Mouse (Mus musculus) hindbrain, embryonic 12.5 days (tissue): Measurements from ENCODE around the gene Luzp1. TPM values are rescaled to one million over a fixed set of nuclear protein-coding genes. Genes with fewer than 3 reads are reported as not detected.
A peak's percentile ranks its signal among the peaks of the same experiment; 100 is the strongest.

Experiments used
- ATAC-seq: fragments of 200-750 bp; cut with Nextera tagmentation; 2 replicates; pipeline ENCODE4 v1.8.0; 2017; ENCODE audit warnings: moderate TSS enrichment; ENCODE audit not compliant: low FRiP score
- H3K27ac ChIP-seq: fragments of 300-500 bp; sonication (generic); 2 replicates; pipeline ENCODE4 v1.5.1; 2016; ENCODE audit warnings: mild to moderate bottlenecking
- H3K27me3 ChIP-seq: fragments of 300-500 bp; sonication (generic); 2 replicates; pipeline ENCODE4 v1.6.1; 2016; ENCODE audit warnings: mild to moderate bottlenecking
- H3K36me3 ChIP-seq: fragments of 300-500 bp; sonication (generic); 2 replicates; pipeline ENCODE4 v1.6.1; 2016; ENCODE audit warnings: mild to moderate bottlenecking
- H3K4me1 ChIP-seq: fragments of 300-500 bp; sonication (generic); 2 replicates; pipeline ENCODE4 v1.6.1; 2016
- H3K4me2 ChIP-seq: fragments of 300-500 bp; sonication (generic); replicated peaks from 2 replicates; pipeline ENCODE4 v1.6.1; 2016; ENCODE audit warnings: mild to moderate bottlenecking
- H3K4me3 ChIP-seq: fragments of 300-500 bp; sonication (generic); 2 replicates; pipeline ENCODE4 v1.5.1; 2016; ENCODE audit warnings: mild to moderate bottlenecking
- H3K9ac ChIP-seq: fragments of 300-500 bp; sonication (generic); 2 replicates; pipeline ENCODE4 v1.6.1; 2016; ENCODE audit warnings: mild to moderate bottlenecking, moderate library complexity
- H3K9me3 ChIP-seq: fragments of 300-500 bp; sonication (generic); replicated peaks from 2 replicates; pipeline ENCODE4 v1.6.1; 2016; ENCODE audit warnings: mild to moderate bottlenecking
- WGBS: fragments of 180-500 bp; shearing (Covaris S2); methylation state at CpG from one replicate; pipeline ENCODE4 v1.1.7; 2016; 5-methylcytosine and 5-hydroxymethylcytosine counted together
- polyA plus RNA-seq: library from polyadenylated mRNA; unstranded; fragments of >200 nt; fragmentation: Nextera tagmentation; extraction: Ambion mirVana; gene quantifications from 2 replicates; pipeline ENCODE4 v1.2.1, GENCODE M21; 2016

The Luzp1 gene
- polyA plus RNA-seq, 1 experiment from 2014 or later = 83.1 TPM

- H3K4me2 ChIP-seq = no peak overlapping the region
- no peak overlapping the region for H3K9ac ChIP-seq
- H3K4me1 ChIP-seq = peaks cover 10% of the 10 kb centered on the region; the same call in 1 of the 2 replicates
- H3K27me3 ChIP-seq = no peaks in the 10 kb centered on the region
- H3K9me3 ChIP-seq = no peaks in the 10 kb centered on the region
- H3K36me3 ChIP-seq = no peaks in the 10 kb centered on the region
- ATAC-seq = peak; percentile 48; the same call in 1 of the 2 replicates
- no peak overlapping the region for H3K4me3 ChIP-seq
- no peak overlapping the region for H3K27ac ChIP-seq
- 22% methylated on average over 6 of the region's 6 CpGs for WGBS
These were observed 18.0 kb upstream of the Luzp1 start for GRCm38 (mm10) chr4:136451564-136451963.

- no peaks in the 10 kb centered on the region for H3K27me3 ChIP-seq
- H3K9me3 ChIP-seq = no peaks in the 10 kb centered on the region
- no peaks in the 10 kb centered on the region for H3K36me3 ChIP-seq
- no peak overlapping the region for H3K27ac ChIP-seq
- ATAC-seq = no peak
- H3K4me1 ChIP-seq = peaks cover 10% of the 10 kb centered on the region; the same call in 1 of the 2 replicates
- no peak overlapping the region for H3K9ac ChIP-seq
- no peak overlapping the region for H3K4me2 ChIP-seq
- H3K4me3 ChIP-seq = no peak overlapping the region
- 70% methylated on average over 3 of the region's 3 CpGs for WGBS
These were observed 17.3 kb upstream of the Luzp1 start for GRCm38 (mm10) chr4:136452286-136452685.

- Histone ChIP-seq H3K4me1 (peaks cover 10% of the 10 kb centered on the region; the same call in 1 of the 2 replicates), H3K4me2 (no peak overlapping the region), H3K27ac (no peak overlapping the region), H3K4me3 (no peak overlapping the region), H3K9ac (no peak overlapping the region), H3K27me3 (no peaks in the 10 kb centered on the region), H3K9me3 (no peaks in the 10 kb centered on the region), H3K36me3 (no peaks in the 10 kb centered on the region)
- no peak for ATAC-seq
- 76% methylated on average over 5 of the region's 5 CpGs for WGBS
These were observed 16.8 kb upstream of the Luzp1 start for GRCm38 (mm10) chr4:136452792-136453191.

GRCm38 (mm10) chr4:136454850-136455260, 14.7 kb upstream of the Luzp1 start:
- Histone ChIP-seq H3K9ac (no peak overlapping the region), H3K4me1 (peaks cover 10% of the 10 kb centered on the region; the same call in 1 of the 2 replicates), H3K4me2 (no peak overlapping the region; the same call in 1 of the 2 replicates), H3K27ac (no peak overlapping the region), H3K9me3 (no peaks in the 10 kb centered on the region), H3K4me3 (no peak overlapping the region), H3K27me3 (0 out of 2 replicates have a peak, but pooled peaks cover 5% of the 10 kb centered on the region), H3K36me3 (no peaks in the 10 kb centered on the region)
- WGBS = 9% methylated on average over 10 of the region's 10 CpGs
- no peak for ATAC-seq

GRCm38 (mm10) chr4:136456516-136457218, 12.9 kb upstream of the Luzp1 start:
- Histone ChIP-seq H3K27ac (no peak overlapping the region), H3K27me3 (peaks cover 14% of the 10 kb centered on the region), H3K9me3 (no peaks in the 10 kb centered on the region), H3K4me1 (peaks cover 8% of the 10 kb centered on the region; the same call in 1 of the 2 replicates), H3K4me2 (no peak overlapping the region), H3K9ac (no peak overlapping the region), H3K4me3 (no peak overlapping the region), H3K36me3 (no peaks in the 10 kb centered on the region)
- WGBS = 91% methylated on average over 6 of the region's 6 CpGs
- no peak for ATAC-seq

GRCm38 (mm10) chr4:136458276-136458675, 11.3 kb upstream of the Luzp1 start:
- no peak for ATAC-seq
- Histone ChIP-seq H3K9ac (no peak overlapping the region), H3K4me1 (peaks cover 16% of the 10 kb centered on the region), H3K27ac (no peak overlapping the region), H3K36me3 (no peaks in the 10 kb centered on the region), H3K4me2 (no peak overlapping the region), H3K4me3 (no peak overlapping the region), H3K9me3 (no peaks in the 10 kb centered on the region), H3K27me3 (peaks cover 24% of the 10 kb centered on the region)
- WGBS = 86% methylated on average over 7 of the region's 7 CpGs

- Histone ChIP-seq H3K9ac (no peak overlapping the region), H3K27ac (no peak overlapping the region), H3K36me3 (no peaks in the 10 kb centered on the region), H3K4me1 (peaks cover 18% of the 10 kb centered on the region), H3K27me3 (peaks cover 33% of the 10 kb centered on the region), H3K9me3 (no peaks in the 10 kb centered on the region), H3K4me2 (no peak overlapping the region), H3K4me3 (no peak overlapping the region)
- WGBS = 83% methylated on average over 12 of the region's 12 CpGs
- no peak for ATAC-seq
These were observed 10.4 kb upstream of the Luzp1 start for GRCm38 (mm10) chr4:136459210-136459609.

GRCm38 (mm10) chr4:136461206-136461605, 8.4 kb upstream of the Luzp1 start:
- H3K4me3 ChIP-seq = no peak overlapping the region
- no peak overlapping the region for H3K27ac ChIP-seq
- no peaks in the 10 kb centered on the region for H3K36me3 ChIP-seq
- ATAC-seq = no peak
- no peaks in the 10 kb centered on the region for H3K9me3 ChIP-seq
- H3K4me1 ChIP-seq = peaks cover 19% of the 10 kb centered on the region
- H3K27me3 ChIP-seq = peaks cover 49% of the 10 kb centered on the region
- no peak overlapping the region for H3K9ac ChIP-seq
- H3K4me2 ChIP-seq = no peak overlapping the region
- WGBS = 31% methylated on average over 4 of the region's 4 CpGs

- no peak for ATAC-seq
These were observed 7.8 kb upstream of the Luzp1 start for GRCm38 (mm10) chr4:136461761-136462085.

GRCm38 (mm10) chr4:136462086-136462838, 7.3 kb upstream of the Luzp1 start, which contains the start of gene 6030445D17Rik:
Gene 6030445D17Rik (plus strand): TSS chr4:136462250.
- under 1% methylated on average over 51 of the region's 64 CpGs for WGBS
- H3K9me3 ChIP-seq = no peaks in the 10 kb centered on the region
- peak; percentile 68 for ATAC-seq
- peak within 1 kb of the TSS; percentile 53 for H3K4me3 ChIP-seq
- peak within 1 kb of the TSS; percentile 80 for H3K4me2 ChIP-seq
- H3K36me3 ChIP-seq = no peaks in the 10 kb centered on the region
- peaks cover 49% of the 10 kb centered on the region for H3K27me3 ChIP-seq
- peak within 1 kb of the TSS; percentile 61 for H3K9ac ChIP-seq
- H3K27ac ChIP-seq = peak within 1 kb of the TSS; percentile 56; the same call in 1 of the 2 replicates
- peaks cover 19% of the 10 kb centered on the region for H3K4me1 ChIP-seq

More at GRCm38 (mm10) chr4:136461761-136462085, 7.8 kb upstream of the Luzp1 start:
- no peaks in the 10 kb centered on the region for H3K36me3 ChIP-seq
- H3K27ac ChIP-seq = no peak overlapping the region
- peak overlapping the region; percentile 61 for H3K9ac ChIP-seq
- H3K27me3 ChIP-seq = peaks cover 49% of the 10 kb centered on the region
- peak overlapping the region; percentile 53 for H3K4me3 ChIP-seq
- no peaks in the 10 kb centered on the region for H3K9me3 ChIP-seq
- H3K4me2 ChIP-seq = peak overlapping the region; percentile 80
- peaks cover 19% of the 10 kb centered on the region for H3K4me1 ChIP-seq
- 12% methylated on average over 6 of the region's 6 CpGs for WGBS

- H3K36me3 ChIP-seq = no peaks in the 10 kb centered on the region
- H3K4me1 ChIP-seq = peaks cover 19% of the 10 kb centered on the region
- H3K4me3 ChIP-seq = peak overlapping the region; percentile 53
- WGBS = 1% methylated on average over 8 of the region's 8 CpGs
- peaks cover 49% of the 10 kb centered on the region for H3K27me3 ChIP-seq
- peak; percentile 58 for ATAC-seq
- peak overlapping the region; percentile 80 for H3K4me2 ChIP-seq
- peak overlapping the region; percentile 61; the same call in 1 of the 2 replicates for H3K9ac ChIP-seq
- peak overlapping the region; percentile 56; the same call in 1 of the 2 replicates for H3K27ac ChIP-seq
- no peaks in the 10 kb centered on the region for H3K9me3 ChIP-seq
These were observed 6.8 kb upstream of the Luzp1 start for GRCm38 (mm10) chr4:136462839-136463178.

- 14% methylated on average over 9 of the region's 9 CpGs for WGBS
- Histone ChIP-seq H3K4me3 (peak overlapping the region; percentile 53; the same call in 1 of the 2 replicates), H3K4me1 (peaks cover 19% of the 10 kb centered on the region), H3K27ac (no peak overlapping the region), H3K9me3 (no peaks in the 10 kb centered on the region), H3K27me3 (peaks cover 49% of the 10 kb centered on the region), H3K4me2 (peak overlapping the region; percentile 80), H3K36me3 (no peaks in the 10 kb centered on the region), H3K9ac (no peak overlapping the region)
- no peak for ATAC-seq
These were observed 6.1 kb upstream of the Luzp1 start for GRCm38 (mm10) chr4:136463436-136463835.
